Mouse (Mus musculus): Measurements from ENCODE around the gene Agtr2.
"Not testable (repeated sequence)": the region's sequence is repeated elsewhere in the genome, so short reads cannot be mapped to it uniquely, and the experiment has no call there.

Gene Agtr2

GRCm38 (mm10) chrX:21484414-21484813, at the start of gene Agtr2:
TSS of gene Agtr2 (plus strand) at chrX:21484544.
- DNase-seq (ENCODE audit: low read depth, low spot score), result no peak

GRCm38 (mm10) chrX:21452519-21452918, 31.8 kb upstream of the Agtr2 start:
- no peak for DNase-seq (ENCODE audit: low read depth, low spot score)

- no peak for DNase-seq (ENCODE audit: low read depth, low spot score)
These were observed 3.8 kb downstream of the Agtr2 start for GRCm38 (mm10) chrX:21488111-21488510.

- DNase-seq (ENCODE audit: low read depth, low spot score), result no peak
These were observed 15.9 kb downstream of the Agtr2 start for GRCm38 (mm10) chrX:21500242-21500641.

GRCm38 (mm10) chrX:21507333-21507732, 23.0 kb downstream of the Agtr2 start:
- not testable (repeated sequence) for DNase-seq (ENCODE audit: low read depth, low spot score)

- DNase-seq (ENCODE audit: low read depth, low spot score), result no peak
These were observed 38.2 kb downstream of the Agtr2 start for GRCm38 (mm10) chrX:21522590-21522989.
